Mouse (Mus musculus): ENCODE measurements around the gene Akr1b8. TPM values are rescaled to one million over a fixed set of nuclear protein-coding genes. Genes with fewer than 3 reads are reported as not detected.
"Not testable (repeated sequence)": the region's sequence is repeated elsewhere in the genome, so short reads cannot be mapped to it uniquely, and the experiment has no call there.

Akr1b8 gene
- polyA plus RNA-seq, 1 experiment from 2014 or later: 23.0 TPM

DNA sequence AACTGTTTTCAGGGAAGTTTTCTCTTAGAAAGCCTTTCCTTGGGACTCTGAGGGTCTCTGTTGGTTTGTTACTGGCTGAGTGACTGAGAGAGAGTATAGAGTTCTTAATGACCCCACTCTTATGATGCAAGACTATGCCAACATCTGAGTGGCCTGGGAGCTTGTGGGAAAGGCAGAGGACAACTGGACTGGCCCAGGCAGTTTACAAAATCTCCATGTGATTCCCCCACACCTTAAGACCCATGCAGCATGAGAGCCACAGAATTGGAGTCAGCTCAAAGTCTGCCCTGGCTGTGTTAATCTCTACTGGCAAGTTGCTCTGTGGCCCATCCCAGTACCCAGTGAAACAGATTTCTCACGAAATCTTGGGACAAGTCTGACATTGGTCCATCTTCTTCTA is 58.8 kb downstream of the Akr1b8 start:
- Histone ChIP-seq H3K27ac (ENCODE audit: low read depth, low read length) (no peak overlapping the region), H3K27me3 (ENCODE audit: control insufficient read depth, insufficient read depth, low read length) (no peaks in the 10 kb centered on the region), H3K9me3 (ENCODE audit: control insufficient read depth, low read length) (no peaks in the 10 kb centered on the region), H3K9ac (ENCODE audit: low read length) (no peak overlapping the region), H3K4me3 (ENCODE audit: low read depth, low read length) (no peak overlapping the region), H3K4me2 (no peak overlapping the region), H3K4me1 (ENCODE audit: control insufficient read depth, insufficient read depth, low read length) (no peaks in the 10 kb centered on the region), H3K36me3 (ENCODE audit: control insufficient read depth, insufficient read depth, low read length) (no peaks in the 10 kb centered on the region)
- ATAC-seq (ENCODE audit: low FRiP score) (no peak), DNase-seq (ENCODE audit: low spot score, missing footprints) (peak; percentile 51)
- 67% methylated on average over 1 of the region's 1 CpGs for WGBS

- H3K27me3 ChIP-seq (ENCODE audit: control insufficient read depth, insufficient read depth, low read length); H3K36me3 ChIP-seq (ENCODE audit: control insufficient read depth, insufficient read depth, low read length); H3K9ac ChIP-seq (ENCODE audit: low read length); H3K9me3 ChIP-seq (ENCODE audit: control insufficient read depth, low read length); ATAC-seq (ENCODE audit: low FRiP score); DNase-seq (ENCODE audit: low spot score, missing footprints); H3K4me3 ChIP-seq (ENCODE audit: low read depth, low read length); H3K27ac ChIP-seq (ENCODE audit: low read depth, low read length); H3K4me2 ChIP-seq; H3K4me1 ChIP-seq (ENCODE audit: control insufficient read depth, insufficient read depth, low read length): not testable (repeated sequence)
- WGBS: 69% methylated on average over 1 of the region's 1 CpGs
These were observed 59.5 kb downstream of the Akr1b8 start for GRCm38 (mm10) chr6:34413386-34413785.

GRCm38 (mm10) chr6:34416521-34416920 is 62.6 kb downstream of the Akr1b8 start:
- H3K27me3 ChIP-seq (ENCODE audit: control insufficient read depth, insufficient read depth, low read length): no peaks in the 10 kb centered on the region
- H3K27ac ChIP-seq (ENCODE audit: low read depth, low read length): no peak overlapping the region
- DNase-seq (ENCODE audit: low spot score, missing footprints) (no peak), ATAC-seq (ENCODE audit: low FRiP score) (no peak)
- H3K4me3 ChIP-seq (ENCODE audit: low read depth, low read length): no peak overlapping the region
- H3K9ac ChIP-seq (ENCODE audit: low read length): no peak overlapping the region
- H3K4me2 ChIP-seq: no peak overlapping the region
- 97% methylated on average over 2 of the region's 2 CpGs for WGBS
- no peaks in the 10 kb centered on the region for H3K36me3 ChIP-seq (ENCODE audit: control insufficient read depth, insufficient read depth, low read length)
- H3K9me3 ChIP-seq (ENCODE audit: control insufficient read depth, low read length): no peaks in the 10 kb centered on the region
- no peaks in the 10 kb centered on the region for H3K4me1 ChIP-seq (ENCODE audit: control insufficient read depth, insufficient read depth, low read length)

Other genes starting within 250 kb of the Akr1b8 start
- gene Slc35b4, start 177.0 kb upstream of the Akr1b8 start, polyA plus RNA-seq (2014; fragmentation: Nextera tagmentation; extraction: Ambion mirVana): 55.8 and 58.4 TPM in 2 replicates
- gene Akr1b3, start 36.6 kb upstream of the Akr1b8 start, polyA plus RNA-seq (2014; fragmentation: Nextera tagmentation; extraction: Ambion mirVana): 216 and 221 TPM in 2 replicates
- 11.7 and 14.2 TPM in 2 replicates for gene Akr1b10, start 30.1 kb downstream of the Akr1b8 start, polyA plus RNA-seq (2014; fragmentation: Nextera tagmentation; extraction: Ambion mirVana)
- not detected in 2 replicates for gene Akr1b7, start 58.2 kb downstream of the Akr1b8 start, polyA plus RNA-seq (2014; fragmentation: Nextera tagmentation; extraction: Ambion mirVana)
- 63.7 and 64.1 TPM in 2 replicates for gene Bpgm, start 122.1 kb downstream of the Akr1b8 start, polyA plus RNA-seq (2014; fragmentation: Nextera tagmentation; extraction: Ambion mirVana)
- gene Cald1, start 244.4 kb downstream of the Akr1b8 start, polyA plus RNA-seq (2014; fragmentation: Nextera tagmentation; extraction: Ambion mirVana): 134 and 149 TPM in 2 replicates